Mouse (Mus musculus): ENCODE measurements around the gene Sac3d1. TPM values are rescaled to one million over a fixed set of nuclear protein-coding genes. Genes with fewer than 3 reads are reported as not detected.

Sac3d1 gene
- polyA plus RNA-seq (2016; fragmentation: Nextera tagmentation; extraction: Ambion mirVana): 53.5 and 59.0 TPM in 2 replicates

GRCm38 (mm10) chr19:6117986-6118676 is at the start of gene Sac3d1:
Sac3d1 (minus strand) TSS chr19:6118650.
- peaks cover 32% of the 10 kb centered on the region for H3K36me3 ChIP-seq
- H3K4me3 ChIP-seq: peak within 1 kb of the TSS; percentile 86
- H3K27ac ChIP-seq: peak within 1 kb of the TSS; percentile 86
- under 1% methylated on average over 77 of the region's 77 CpGs for WGBS
- H3K27me3 ChIP-seq (replicated peaks): no peaks in the 10 kb centered on the region
- peaks cover 25% of the 10 kb centered on the region for H3K4me1 ChIP-seq
- peak within 1 kb of the TSS; percentile 92 for H3K9ac ChIP-seq
- no peaks in the 10 kb centered on the region for H3K9me3 ChIP-seq
- peak; percentile 84 for ATAC-seq (ENCODE audit: low FRiP score, low read depth)
- H3K4me2 ChIP-seq (replicated peaks): peak within 1 kb of the TSS; percentile 95

GRCm38 (mm10) chr19:6166750-6167149 is 48.3 kb upstream of the Sac3d1 start:
- Histone ChIP-seq H3K27me3 (replicated peaks) (0 out of 2 replicates have a peak, but pooled peaks cover 3% of the 10 kb centered on the region), H3K9ac (no peak overlapping the region), H3K4me1 (no peaks in the 10 kb centered on the region), H3K4me3 (no peak overlapping the region), H3K36me3 (no peaks in the 10 kb centered on the region), H3K4me2 (replicated peaks) (no peak overlapping the region), H3K9me3 (no peaks in the 10 kb centered on the region), H3K27ac (no peak overlapping the region)
- 68% methylated on average over 4 of the region's 4 CpGs for WGBS
- no peak for ATAC-seq (ENCODE audit: low FRiP score, low read depth)

- Histone ChIP-seq H3K4me1 (no peaks in the 10 kb centered on the region), H3K9ac (no peak overlapping the region), H3K36me3 (no peaks in the 10 kb centered on the region), H3K4me3 (no peak overlapping the region), H3K9me3 (no peaks in the 10 kb centered on the region), H3K27ac (no peak overlapping the region), H3K27me3 (replicated peaks) (0 out of 2 replicates have a peak, but pooled peaks cover 3% of the 10 kb centered on the region), H3K4me2 (replicated peaks) (no peak overlapping the region)
- ATAC-seq (ENCODE audit: low FRiP score, low read depth): no peak
- WGBS: 82% methylated on average over 10 of the region's 10 CpGs
These were observed 45.6 kb upstream of the Sac3d1 start for GRCm38 (mm10) chr19:6163872-6164547.

DNA sequence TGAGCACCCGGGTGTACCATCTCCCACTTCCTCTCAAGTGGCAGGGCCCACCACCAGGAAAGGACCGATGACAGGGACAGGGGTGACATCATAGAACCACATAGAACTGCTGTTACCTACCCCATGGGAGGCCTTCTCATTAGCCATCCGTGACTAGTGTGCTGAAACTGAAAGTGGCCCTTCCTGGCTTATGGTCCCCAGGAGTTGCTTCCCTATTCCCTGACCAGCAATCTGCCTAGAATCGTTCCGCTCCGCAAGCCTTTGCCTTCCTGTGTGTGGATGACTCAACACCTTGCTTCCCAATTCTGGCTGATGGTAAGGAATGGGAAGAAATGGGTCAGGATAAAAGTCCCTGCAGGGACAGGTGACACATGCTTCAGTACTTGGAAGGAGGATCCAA is 38.8 kb upstream of the Sac3d1 start:
- Histone ChIP-seq H3K4me2 (replicated peaks) (no peak overlapping the region), H3K9me3 (no peaks in the 10 kb centered on the region), H3K36me3 (no peaks in the 10 kb centered on the region), H3K27me3 (replicated peaks) (no peaks in the 10 kb centered on the region), H3K27ac (no peak overlapping the region), H3K4me1 (no peaks in the 10 kb centered on the region), H3K9ac (no peak overlapping the region), H3K4me3 (no peak overlapping the region)
- 81% methylated on average over 6 of the region's 6 CpGs for WGBS
- ATAC-seq (ENCODE audit: low FRiP score, low read depth): no peak

GRCm38 (mm10) chr19:6156372-6156771 is 37.9 kb upstream of the Sac3d1 start:
- Histone ChIP-seq H3K4me1 (no peaks in the 10 kb centered on the region), H3K4me2 (replicated peaks) (no peak overlapping the region), H3K27ac (no peak overlapping the region), H3K9ac (no peak overlapping the region), H3K9me3 (no peaks in the 10 kb centered on the region), H3K27me3 (replicated peaks) (no peaks in the 10 kb centered on the region), H3K36me3 (no peaks in the 10 kb centered on the region), H3K4me3 (no peak overlapping the region)
- ATAC-seq (ENCODE audit: low FRiP score, low read depth): no peak
- WGBS: 77% methylated on average over 8 of the region's 8 CpGs

DNA sequence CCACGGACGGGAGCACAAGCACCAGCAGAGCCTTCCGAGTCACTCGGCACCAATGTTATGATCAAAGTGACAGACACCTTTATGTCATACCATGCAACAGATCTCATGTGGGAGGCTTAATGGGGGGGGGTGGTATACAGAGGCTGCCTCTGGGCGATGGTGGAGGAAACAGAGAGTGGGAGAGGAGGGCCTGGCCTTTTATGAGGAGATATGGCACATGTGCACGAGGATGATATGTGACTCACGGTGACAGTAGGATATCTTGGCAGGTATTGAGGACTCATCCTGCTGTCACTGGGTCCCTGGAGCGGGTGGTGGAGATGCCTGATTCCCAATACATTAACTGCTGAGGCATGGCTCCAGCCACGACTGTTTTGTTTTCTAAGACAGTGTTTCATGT is 36.7 kb upstream of the Sac3d1 start:
- H3K36me3 ChIP-seq: no peaks in the 10 kb centered on the region
- no peaks in the 10 kb centered on the region for H3K4me1 ChIP-seq
- WGBS: 86% methylated on average over 9 of the region's 9 CpGs
- H3K27me3 ChIP-seq (replicated peaks): no peaks in the 10 kb centered on the region
- no peak overlapping the region for H3K27ac ChIP-seq
- no peaks in the 10 kb centered on the region for H3K9me3 ChIP-seq
- H3K9ac ChIP-seq: no peak overlapping the region
- H3K4me2 ChIP-seq (replicated peaks): no peak overlapping the region
- no peak overlapping the region for H3K4me3 ChIP-seq
- ATAC-seq (ENCODE audit: low FRiP score, low read depth): no peak

GRCm38 (mm10) chr19:6144842-6145241 is 26.4 kb upstream of the Sac3d1 start:
- WGBS: 83% methylated on average over 5 of the region's 5 CpGs

GRCm38 (mm10) chr19:6141394-6141749 is 22.9 kb upstream of the Sac3d1 start, which contains the start of gene Arl2:
Arl2 (minus strand) TSS chr19:6141548.
- Histone ChIP-seq H3K4me1 (peaks cover 11% of the 10 kb centered on the region; the same call in 1 of the 2 replicates), H3K4me2 (replicated peaks) (peak within 1 kb of the TSS; percentile 85)
- WGBS: 0% methylated on average over 15 of the region's 15 CpGs

More at GRCm38 (mm10) chr19:6144842-6145241, 26.4 kb upstream of the Sac3d1 start:
- Histone ChIP-seq H3K9me3 (no peaks in the 10 kb centered on the region), H3K4me3 (no peak overlapping the region), H3K4me2 (replicated peaks) (no peak overlapping the region), H3K27ac (no peak overlapping the region), H3K36me3 (no peaks in the 10 kb centered on the region), H3K4me1 (peaks cover 7% of the 10 kb centered on the region; the same call in 1 of the 2 replicates), H3K27me3 (replicated peaks) (no peaks in the 10 kb centered on the region), H3K9ac (no peak overlapping the region)
- ATAC-seq (ENCODE audit: low FRiP score, low read depth): no peak

GRCm38 (mm10) chr19:6140678-6141393 is 22.4 kb upstream of the Sac3d1 start, which contains the start of gene Batf2:
Batf2 (plus strand) TSS chr19:6140983.
- Histone ChIP-seq H3K4me2 (replicated peaks) (peak within 1 kb of the TSS; percentile 85), H3K9ac (peak within 1 kb of the TSS; percentile 76), H3K27me3 (replicated peaks) (no peaks in the 10 kb centered on the region), H3K4me1 (peaks cover 11% of the 10 kb centered on the region; the same call in 1 of the 2 replicates), H3K4me3 (peak within 1 kb of the TSS; percentile 71), H3K9me3 (no peaks in the 10 kb centered on the region), H3K36me3 (peaks cover 23% of the 10 kb centered on the region), H3K27ac (peak within 1 kb of the TSS; percentile 98)
- peak; percentile 92 for ATAC-seq (ENCODE audit: low FRiP score, low read depth)
- under 1% methylated on average over 68 of the region's 68 CpGs for WGBS

More at GRCm38 (mm10) chr19:6141394-6141749, 22.9 kb upstream of the Sac3d1 start, which contains the start of gene Arl2:
- H3K4me3 ChIP-seq: peak within 1 kb of the TSS; percentile 71
- peak within 1 kb of the TSS; percentile 76 for H3K9ac ChIP-seq
- no peaks in the 10 kb centered on the region for H3K9me3 ChIP-seq
- ATAC-seq (ENCODE audit: low FRiP score, low read depth): peak; percentile 78
- H3K27ac ChIP-seq: peak within 1 kb of the TSS; percentile 98
- H3K36me3 ChIP-seq: peaks cover 18% of the 10 kb centered on the region
- H3K27me3 ChIP-seq (replicated peaks): no peaks in the 10 kb centered on the region

DNA sequence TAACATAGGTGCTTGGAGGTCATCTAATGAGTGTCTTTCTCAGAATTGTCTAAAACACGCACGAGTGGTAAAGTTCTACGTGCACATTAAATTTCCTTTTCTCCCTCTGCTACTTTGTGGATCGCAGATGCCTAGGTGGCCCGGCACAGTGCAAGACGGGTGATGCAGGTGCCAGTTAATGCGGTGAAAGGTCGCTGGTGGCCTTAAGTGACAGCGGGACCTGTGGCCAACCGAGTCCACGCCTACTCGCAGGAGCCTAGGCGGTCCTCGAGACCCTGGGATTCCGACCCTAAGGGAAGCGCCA is 21.9 kb upstream of the Sac3d1 start:
- no peak; the same call in 1 of the 2 replicates for ATAC-seq (ENCODE audit: low FRiP score, low read depth)
- Histone ChIP-seq H3K9me3 (no peaks in the 10 kb centered on the region), H3K36me3 (peaks cover 28% of the 10 kb centered on the region), H3K4me1 (peaks cover 11% of the 10 kb centered on the region; the same call in 1 of the 2 replicates), H3K4me2 (replicated peaks) (peak overlapping the region; percentile 85), H3K4me3 (peak overlapping the region; percentile 71), H3K27ac (peak overlapping the region; percentile 98), H3K27me3 (replicated peaks) (no peaks in the 10 kb centered on the region), H3K9ac (peak overlapping the region; percentile 76)
- WGBS: 10% methylated on average over 16 of the region's 16 CpGs

- Histone ChIP-seq H3K27me3 (replicated peaks) (no peaks in the 10 kb centered on the region), H3K4me1 (peaks cover 11% of the 10 kb centered on the region; the same call in 1 of the 2 replicates), H3K9me3 (no peaks in the 10 kb centered on the region), H3K4me3 (no peak overlapping the region), H3K4me2 (replicated peaks) (peak overlapping the region; percentile 85), H3K9ac (peak overlapping the region; percentile 76; the same call in 1 of the 2 replicates), H3K36me3 (peaks cover 34% of the 10 kb centered on the region), H3K27ac (no peak overlapping the region)
- WGBS: 96% methylated on average over 6 of the region's 6 CpGs
- ATAC-seq (ENCODE audit: low FRiP score, low read depth): no peak
These were observed 21.3 kb upstream of the Sac3d1 start for GRCm38 (mm10) chr19:6139701-6140100.

- Histone ChIP-seq H3K27me3 (replicated peaks) (no peaks in the 10 kb centered on the region), H3K4me2 (replicated peaks) (no peak overlapping the region), H3K4me3 (no peak overlapping the region), H3K4me1 (peaks cover 11% of the 10 kb centered on the region; the same call in 1 of the 2 replicates), H3K36me3 (peaks cover 41% of the 10 kb centered on the region), H3K27ac (no peak overlapping the region), H3K9me3 (no peaks in the 10 kb centered on the region), H3K9ac (0 out of 2 replicates have a peak overlapping the region, but pooled peaks have one; percentile 13)
- ATAC-seq (ENCODE audit: low FRiP score, low read depth): no peak
- 92% methylated on average over 3 of the region's 3 CpGs for WGBS
These were observed 17.9 kb upstream of the Sac3d1 start for GRCm38 (mm10) chr19:6136397-6136796.
